Mouse (Mus musculus) forebrain, embryonic 12.5 days (tissue): Measurements from ENCODE around the gene Pbxip1. TPM values are rescaled to one million over a fixed set of nuclear protein-coding genes. Genes with fewer than 3 reads are reported as not detected.

Experiments
- ATAC-seq: fragments of 200-750 bp; cut with Nextera tagmentation; 2 replicates; pipeline ENCODE4 v1.8.0; 2017; ENCODE audit warnings: moderate TSS enrichment; ENCODE audit not compliant: low FRiP score
- H3K27ac ChIP-seq: fragments of 300-500 bp; sonication (generic); 2 replicates; pipeline ENCODE4 v1.5.1; 2016; ENCODE audit warnings: mild to moderate bottlenecking
- H3K27me3 ChIP-seq: fragments of 300-500 bp; sonication (generic); 2 replicates; pipeline ENCODE4 v1.6.1; 2016; ENCODE audit warnings: mild to moderate bottlenecking
- H3K36me3 ChIP-seq: fragments of 300-500 bp; sonication (generic); replicated peaks from 2 replicates; pipeline ENCODE4 v1.6.1; 2016; ENCODE audit warnings: mild to moderate bottlenecking
- H3K4me1 ChIP-seq: fragments of 300-500 bp; sonication (generic); 2 replicates; pipeline ENCODE4 v1.6.1; 2016
- H3K4me2 ChIP-seq: fragments of 300-500 bp; sonication (generic); 2 replicates; pipeline ENCODE4 v1.6.1; 2016; ENCODE audit warnings: mild to moderate bottlenecking, moderate library complexity
- H3K4me3 ChIP-seq: fragments of 300-500 bp; sonication (generic); replicated peaks from 2 replicates; pipeline ENCODE4 v1.5.1; 2016; ENCODE audit warnings: mild to moderate bottlenecking
- H3K9ac ChIP-seq: fragments of 300-500 bp; sonication (generic); 2 replicates; pipeline ENCODE4 v1.6.1; 2016; ENCODE audit warnings: mild to moderate bottlenecking
- H3K9me3 ChIP-seq: fragments of 300-500 bp; sonication (generic); 2 replicates; pipeline ENCODE4 v1.6.1; 2016
- WGBS: fragments of 180-500 bp; shearing (Covaris S2); methylation state at CpG from one replicate; pipeline ENCODE4 v1.1.7; 2016; 5-methylcytosine and 5-hydroxymethylcytosine counted together
- polyA plus RNA-seq: library from polyadenylated mRNA; unstranded; fragments of >200 nt; fragmentation: Nextera tagmentation; extraction: Ambion mirVana; gene quantifications from 2 replicates; pipeline ENCODE4 v1.2.1, GENCODE M21; 2016

The Pbxip1 gene
- polyA plus RNA-seq, 1 experiment from 2014 or later: 14.4 TPM

GRCm38 (mm10) chr3:89499696-89500095 lies 63.2 kb downstream of the Pbxip1 start:
- H3K4me3 ChIP-seq: no peak overlapping the region
- no peaks in the 10 kb centered on the region for H3K36me3 ChIP-seq
- no peaks in the 10 kb centered on the region for H3K9me3 ChIP-seq
- H3K4me2 ChIP-seq: no peak overlapping the region
- no peaks in the 10 kb centered on the region for H3K27me3 ChIP-seq
- no peaks in the 10 kb centered on the region for H3K4me1 ChIP-seq
- H3K27ac ChIP-seq: no peak overlapping the region
- H3K9ac ChIP-seq: no peak overlapping the region
- ATAC-seq: no peak
- WGBS: 49% methylated on average over 7 of the region's 7 CpGs

Other genes with a start within 250 kb of the Pbxip1 start
- gene Gba, start 233.8 kb upstream of the Pbxip1 start, polyA plus RNA-seq: 34.3 and 37.4 TPM in 2 replicates
- 95.1 and 97.9 TPM in 2 replicates for gene Thbs3, start 221.5 kb upstream of the Pbxip1 start, polyA plus RNA-seq
- gene Mtx1, start 209.6 kb upstream of the Pbxip1 start, polyA plus RNA-seq: 185 and 194 TPM in 2 replicates
- 3.8 and 4.7 TPM in 2 replicates for gene Muc1, start 207.6 kb upstream of the Pbxip1 start, polyA plus RNA-seq
- gene Krtcap2, start 190.7 kb upstream of the Pbxip1 start, polyA plus RNA-seq: 249 and 252 TPM in 2 replicates
- gene Trim46, start 190.4 kb upstream of the Pbxip1 start, polyA plus RNA-seq: 25.1 and 26.6 TPM in 2 replicates
- 79.1 and 84.3 TPM in 2 replicates for gene Dpm3, start 177.3 kb upstream of the Pbxip1 start, polyA plus RNA-seq
- 28.6 and 29.7 TPM in 2 replicates for gene Slc50a1, start 166.1 kb upstream of the Pbxip1 start, polyA plus RNA-seq
- gene Efna1, start 155.6 kb upstream of the Pbxip1 start, polyA plus RNA-seq: 9.7 and 12.6 TPM in 2 replicates
- 11.9 and 14.9 TPM in 2 replicates for gene Efna3, start 113.7 kb upstream of the Pbxip1 start, polyA plus RNA-seq
- gene Efna4, start 98.7 kb upstream of the Pbxip1 start, polyA plus RNA-seq: 17.1 and 20.0 TPM in 2 replicates
- 22.7 and 28.2 TPM in 2 replicates for gene Adam15, start 86.7 kb upstream of the Pbxip1 start, polyA plus RNA-seq
- gene Dcst2, start 74.7 kb upstream of the Pbxip1 start, polyA plus RNA-seq: 0.13 and 0.22 TPM in 2 replicates
- 0.36 and 0.54 TPM in 2 replicates for gene Dcst1, start 71.5 kb upstream of the Pbxip1 start, polyA plus RNA-seq
- gene Zbtb7b, start 41.9 kb upstream of the Pbxip1 start, polyA plus RNA-seq: 0.45 and 0.62 TPM in 2 replicates
- gene Lenep, start 33.9 kb upstream of the Pbxip1 start, polyA plus RNA-seq: 0.24 and 2.0 TPM in 2 replicates
- 32.2 and 33.1 TPM in 2 replicates for gene Flad1, start 24.8 kb upstream of the Pbxip1 start, polyA plus RNA-seq
- gene Cks1b, start 18.3 kb upstream of the Pbxip1 start, polyA plus RNA-seq: 363 and 395 TPM in 2 replicates
- 28.4 and 30.9 TPM in 2 replicates for gene Shc1, start 18.3 kb upstream of the Pbxip1 start, polyA plus RNA-seq
- gene Pygo2, start 6.5 kb upstream of the Pbxip1 start, polyA plus RNA-seq: 47.2 and 48.8 TPM in 2 replicates
- gene Pmvk, start 17.8 kb downstream of the Pbxip1 start, polyA plus RNA-seq: 65.6 and 66.1 TPM in 2 replicates
- gene Kcnn3, start 83.5 kb downstream of the Pbxip1 start, polyA plus RNA-seq: 2.0 and 2.3 TPM in 2 replicates